Mouse (Mus musculus) MEL (cell line): ENCODE results near the gene Wdr81. TPM values are rescaled to one million over a fixed set of nuclear protein-coding genes. Genes with fewer than 3 reads are reported as not detected.

Experiments used
- DNase-seq: peaks from one replicate; pipeline ENCODE4 v3.0.0; 2011; ENCODE audit warnings: low read depth, low spot score
- H3K27ac ChIP-seq: 2 replicates; pipeline ENCODE4 v1.5.1; 2012; ENCODE audit warnings: low read depth, mild to moderate bottlenecking, control low read depth, low read length, moderate library complexity; ENCODE audit not compliant: control insufficient read depth
- H3K27me3 ChIP-seq, 2 experiments: fragments of 150-350 bp in 1 of 2; sonication (generic) in 1 of 2; 2 replicates each; pipeline ENCODE4 v1.6.1; 2012; ENCODE audit warnings: low read length in 2 of 2, mild to moderate bottlenecking in 2 of 2, improper control_type of control experiment in 1 of 2, moderate library complexity in 1 of 2; ENCODE audit not compliant: insufficient read depth in 2 of 2, control insufficient read depth in 1 of 2
- H3K36me3 ChIP-seq, 2 experiments: 2 replicates each; pipeline ENCODE4 v1.6.1; 2012 to 2014; ENCODE audit warnings: low read length in 2 of 2, improper control_type of control experiment in 1 of 2, inconsistent platforms in 1 of 2, mild to moderate bottlenecking in 1 of 2; ENCODE audit not compliant: insufficient read depth in 2 of 2, control insufficient read depth in 1 of 2
- H3K4me1 ChIP-seq, 2 experiments: fragments of 150-350 bp in 1 of 2; sonication (generic) in 1 of 2; 2 replicates each; pipeline ENCODE4 v1.6.1; 2012; ENCODE audit warnings: low read length in 2 of 2, improper control_type of control experiment in 1 of 2, mild to moderate bottlenecking in 1 of 2; ENCODE audit not compliant: insufficient read depth in 2 of 2, control insufficient read depth in 1 of 2
- H3K4me3 ChIP-seq, 2 experiments: fragments of 150-350 bp in 1 of 2; sonication (generic) in 1 of 2; 2 replicates each; pipeline ENCODE4 v1.5.1; 2012; ENCODE audit warnings: low read depth in 2 of 2, low read length in 2 of 2, mild to moderate bottlenecking in 2 of 2, moderate library complexity in 2 of 2, control low read depth in 1 of 2, improper control_type of control experiment in 1 of 2; ENCODE audit not compliant: control insufficient read depth in 1 of 2, insufficient read depth in 1 of 2
- H3K79me2 ChIP-seq: 2 replicates; pipeline ENCODE4 v1.6.1; 2012; ENCODE audit warnings: mild to moderate bottlenecking, low read length, moderate library complexity; ENCODE audit not compliant: control insufficient read depth, poor library complexity, insufficient read depth
- H3K9ac ChIP-seq: 2 replicates; pipeline ENCODE4 v1.6.1; 2012; ENCODE audit warnings: low read depth, mild to moderate bottlenecking, control low read depth, low read length, moderate library complexity; ENCODE audit not compliant: control insufficient read depth, poor library complexity, severe bottlenecking
- H3K9me3 ChIP-seq: fragments of 150-350 bp; sonication (generic); replicated peaks from 2 replicates; pipeline ENCODE4 v1.6.1; 2012; ENCODE audit warnings: mild to moderate bottlenecking, low read length, improper control_type of control experiment, moderate library complexity; ENCODE audit not compliant: insufficient read depth
- BHLHE40 ChIP-seq: IDR thresholded peaks from 2 replicates; pipeline ENCODE4 v1.6.1; 2012; ENCODE audit warnings: low read depth, mild to moderate bottlenecking, inconsistent platforms, low read length, improper control_type of control experiment, borderline replicate concordance
- CTCF ChIP-seq, 3 experiments: IDR thresholded peaks in 2 of 3; conservative IDR thresholded peaks in 1 of 3; 2 replicates each; pipeline ENCODE4 v1.5.1; 2011 to 2012; ENCODE audit warnings: low read length in 3 of 3, low read depth in 2 of 3, mild to moderate bottlenecking in 2 of 3, improper control_type of control experiment in 1 of 3, inconsistent platforms in 1 of 3, mixed read lengths in 1 of 3, moderate library complexity in 1 of 3; ENCODE audit not compliant: control insufficient read depth in 1 of 3, insufficient read depth in 1 of 3, poor library complexity in 1 of 3, severe bottlenecking in 1 of 3
- E2F4 ChIP-seq: IDR thresholded peaks from 2 replicates; pipeline ENCODE4 v1.6.1; 2011; ENCODE audit warnings: low read depth, low read length, improper control_type of control experiment, borderline replicate concordance
- EP300 ChIP-seq, 2 experiments: IDR thresholded peaks; 2 replicates each; pipeline ENCODE4 v1.6.1; 2011; ENCODE audit warnings: improper control_type of control experiment in 2 of 2, low read length in 2 of 2, low read depth in 1 of 2, mild to moderate bottlenecking in 1 of 2
- GATA1 ChIP-seq: IDR thresholded peaks from 2 replicates; pipeline ENCODE4 v1.6.1; 2011; ENCODE audit warnings: low read depth, low read length, improper control_type of control experiment
- HCFC1 ChIP-seq: IDR thresholded peaks from 2 replicates; pipeline ENCODE4 v1.6.1; 2012; ENCODE audit warnings: low read depth, mild to moderate bottlenecking, inconsistent platforms, low read length, improper control_type of control experiment, moderate library complexity
- JUND ChIP-seq: IDR thresholded peaks from 2 replicates; pipeline ENCODE4 v1.6.1; 2011; ENCODE audit warnings: low read depth, mild to moderate bottlenecking, improper control_type of control experiment, low read length
- MAX ChIP-seq: IDR thresholded peaks from 2 replicates; pipeline ENCODE4 v1.6.1; 2011; ENCODE audit warnings: low read length, improper control_type of control experiment
- MAZ ChIP-seq: IDR thresholded peaks from 2 replicates; pipeline ENCODE4 v1.6.1; 2012; ENCODE audit warnings: low read depth, mild to moderate bottlenecking, inconsistent platforms, low read length, improper control_type of control experiment
- MXI1 ChIP-seq: IDR thresholded peaks from 2 replicates; pipeline ENCODE4 v1.6.1; 2011; ENCODE audit warnings: mild to moderate bottlenecking, low read depth, low read length, improper control_type of control experiment
- MYC ChIP-seq: IDR thresholded peaks from 2 replicates; pipeline ENCODE4 v1.6.1; 2011; ENCODE audit warnings: low read depth, mild to moderate bottlenecking, low read length, improper control_type of control experiment, moderate library complexity
- NRF1 ChIP-seq: IDR thresholded peaks from 2 replicates; pipeline ENCODE4 v1.6.1; 2014; ENCODE audit warnings: low read depth, mild to moderate bottlenecking, inconsistent platforms, low read length, improper control_type of control experiment, moderate library complexity; ENCODE audit not compliant: poor library complexity, insufficient read depth, severe bottlenecking
- POLR2A ChIP-seq, 2 experiments: IDR thresholded peaks; 2 replicates each; pipeline ENCODE4 v1.6.1; 2011 to 2012; ENCODE audit warnings: low read length in 2 of 2, mild to moderate bottlenecking in 2 of 2, control low read depth in 1 of 2, improper control_type of control experiment in 1 of 2, low read depth in 1 of 2, moderate library complexity in 1 of 2; ENCODE audit not compliant: control insufficient read depth in 1 of 2, insufficient read depth in 1 of 2, poor library complexity in 1 of 2
- POLR2AphosphoS2 ChIP-seq: IDR thresholded peaks from 2 replicates; pipeline ENCODE4 v1.6.1; 2011; ENCODE audit warnings: low read length, improper control_type of control experiment
- RCOR1 ChIP-seq: IDR thresholded peaks from 2 replicates; pipeline ENCODE4 v1.6.1; 2012; ENCODE audit warnings: low read depth, mild to moderate bottlenecking, inconsistent platforms, low read length, improper control_type of control experiment
- SIN3A ChIP-seq: IDR thresholded peaks from 2 replicates; pipeline ENCODE4 v1.6.1; 2012; ENCODE audit warnings: low read length, improper control_type of control experiment, inconsistent platforms
- SMC3 ChIP-seq: IDR thresholded peaks from 2 replicates; pipeline ENCODE4 v1.6.1; 2011; ENCODE audit warnings: low read depth, low read length, improper control_type of control experiment
- TAL1 ChIP-seq: IDR thresholded peaks from 2 replicates; pipeline ENCODE4 v1.6.1; 2012; ENCODE audit warnings: mild to moderate bottlenecking, inconsistent platforms, low read length, moderate library complexity, mixed read lengths
- TCF12 ChIP-seq: IDR thresholded peaks from 2 replicates; pipeline ENCODE4 v1.6.1; 2014; ENCODE audit warnings: low read depth, mild to moderate bottlenecking, inconsistent platforms, low read length, improper control_type of control experiment, moderate library complexity
- UBTF ChIP-seq: IDR thresholded peaks from 2 replicates; pipeline ENCODE4 v1.6.1; 2012; ENCODE audit warnings: low read depth, mild to moderate bottlenecking, inconsistent platforms, low read length, improper control_type of control experiment, moderate library complexity, borderline replicate concordance; ENCODE audit not compliant: insufficient read depth
- USF2 ChIP-seq, 2 experiments: IDR thresholded peaks; 2 replicates each; pipeline ENCODE4 v1.6.1; 2011 to 2012; ENCODE audit warnings: improper control_type of control experiment in 2 of 2, low read length in 2 of 2, borderline replicate concordance in 1 of 2, inconsistent platforms in 1 of 2, low read depth in 1 of 2, mild to moderate bottlenecking in 1 of 2; ENCODE audit not compliant: insufficient read depth in 1 of 2
- ZMIZ1 ChIP-seq: IDR thresholded peaks from 2 replicates; pipeline ENCODE4 v1.6.1; 2012; ENCODE audit warnings: low read depth, mild to moderate bottlenecking, inconsistent platforms, low read length, improper control_type of control experiment, moderate library complexity
- ZNF384 ChIP-seq: IDR thresholded peaks from 2 replicates; pipeline ENCODE4 v1.6.1; 2012; ENCODE audit warnings: low read depth, mild to moderate bottlenecking, inconsistent platforms, low read length, improper control_type of control experiment
- polyA plus RNA-seq, 2 experiments: library from polyadenylated mRNA; stranded (reverse) in 1 of 2; unstranded in 1 of 2; fragments of >175 nt in 1 of 2; fragments of >200 nt in 1 of 2; gene quantifications; 2 replicates each; pipeline versions ENCODE4 v1.2.1 to v1.2.4; 2012; ENCODE audit warnings: low replicate concordance in 2 of 2, low read depth in 1 of 2; ENCODE audit not compliant: insufficient read length in 2 of 2, insufficient read depth in 1 of 2, missing spikeins in 1 of 2
- total RNA-seq: library from RNA; depleted of rRNA; stranded (reverse); fragments of 300-350 nt; gene quantifications from 2 replicates; pipeline ENCODE4 v1.2.3, GENCODE M21; 2012

Wdr81 gene
- total and polyA plus RNA-seq, 3 experiments, result 7.0 to 13.9 TPM; not detected in 1

DNA sequence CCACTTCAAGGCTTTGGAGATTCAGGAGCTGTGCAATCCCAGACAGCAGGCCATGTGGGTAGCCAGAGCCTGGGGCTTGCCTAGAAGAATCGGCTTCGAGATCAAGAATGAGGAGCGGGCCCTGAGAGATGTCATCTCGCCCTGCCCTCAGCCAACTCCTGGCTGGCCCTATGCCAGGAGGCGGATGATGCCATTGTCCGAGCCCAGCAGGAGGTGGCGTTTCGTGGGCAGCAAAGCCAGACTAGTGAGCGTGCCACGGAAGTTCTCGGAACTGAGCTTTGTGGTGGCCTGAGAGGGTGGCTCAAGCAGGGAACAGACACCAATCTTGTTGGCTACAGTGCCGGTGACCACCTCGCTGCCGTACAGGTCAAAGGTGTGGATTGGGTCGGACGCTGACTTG, 12.9 kb downstream of the Wdr81 start:
- Histone ChIP-seq H3K79me2 (no peaks in the 10 kb centered on the region), H3K27ac (no peak overlapping the region), H3K9me3 (no peaks in the 10 kb centered on the region), H3K9ac (no peak overlapping the region), H3K4me3 (no peak overlapping the region), H3K36me3 (no peaks in the 10 kb centered on the region), H3K4me1 (no peaks in the 10 kb centered on the region), H3K27me3 (no peaks in the 10 kb centered on the region)
- DNase-seq, result no peak
- no peak for TF ChIP-seq SIN3A
- no peak for TF ChIP-seq TAL1
- no peak for TF ChIP-seq USF2 (IDR thresholded peaks at IDR 0.05; ENCODE audit: borderline replicate concordance in 1 of 2, insufficient read depth in 1 of 2, low read depth in 1 of 2, low read length in 2 of 2)
- TF ChIP-seq MAX, result no peak
- TF ChIP-seq UBTF, result no peak
- no peak for TF ChIP-seq GATA1
- no peak for TF ChIP-seq BHLHE40
- TF ChIP-seq ZMIZ1, result no peak
- no peak for TF ChIP-seq EP300 (IDR thresholded peaks at IDR 0.05; ENCODE audit: low read depth in 1 of 2, low read length in 2 of 2)
- no peak for TF ChIP-seq MXI1
- TF ChIP-seq E2F4, result no peak
- no peak for TF ChIP-seq NRF1
- no peak for TF ChIP-seq SMC3

DNA sequence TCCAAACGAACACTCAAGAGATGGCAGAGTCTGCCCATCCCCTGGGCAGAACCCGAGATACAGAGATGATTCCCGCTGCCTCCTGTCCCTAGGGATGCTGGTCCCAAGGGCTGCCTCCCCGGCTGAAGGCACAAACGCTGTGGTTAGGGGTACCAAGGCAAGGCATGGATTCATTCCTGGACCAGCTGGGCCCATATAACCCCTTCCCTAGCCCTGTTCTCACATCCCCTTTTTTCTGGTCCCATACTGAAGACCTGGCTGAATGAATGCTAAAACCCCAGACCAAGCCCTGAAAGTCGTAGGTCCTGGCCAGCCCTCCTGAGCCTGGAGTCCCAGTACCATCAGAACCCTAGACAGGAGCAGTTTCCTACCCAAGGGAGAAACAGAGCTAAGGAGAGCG, 13.5 kb downstream of the Wdr81 start:
- no peak overlapping the region for H3K27ac ChIP-seq
- DNase-seq, result no peak
- TF ChIP-seq BHLHE40 (no peak), SIN3A (no peak), MAZ (no peak), EP300 (IDR thresholded peaks at IDR 0.05; ENCODE audit: low read depth in 1 of 2, low read length in 2 of 2) (no peak), NRF1 (no peak), MYC (no peak), POLR2A (IDR thresholded peaks at IDR 0.05; ENCODE audit: control insufficient read depth in 1 of 2, insufficient read depth in 1 of 2, low read depth in 1 of 2, low read length in 2 of 2, poor library complexity in 1 of 2) (no peak), SMC3 (no peak), POLR2AphosphoS2 (no peak), MXI1 (no peak), CTCF (IDR thresholded peaks at IDR 0.05 in 2 of 3, conservative IDR thresholded peaks at IDR 0.05 in 1 of 3; ENCODE audit: control insufficient read depth in 1 of 3, insufficient read depth in 1 of 3, low read depth in 2 of 3, low read length in 3 of 3, poor library complexity in 1 of 3, severe bottlenecking in 1 of 3) (no peak), USF2 (IDR thresholded peaks at IDR 0.05; ENCODE audit: borderline replicate concordance in 1 of 2, insufficient read depth in 1 of 2, low read depth in 1 of 2, low read length in 2 of 2) (no peak), TCF12 (no peak), TAL1 (no peak), RCOR1 (no peak), HCFC1 (no peak), JUND (no peak), MAX (no peak), ZNF384 (no peak), UBTF (no peak)

More for the DNA sequence above, 13.5 kb downstream of the Wdr81 start:
- no peaks in the 10 kb centered on the region for H3K9me3 ChIP-seq
- H3K4me1 ChIP-seq, result no peaks in the 10 kb centered on the region
- no peaks in the 10 kb centered on the region for H3K36me3 ChIP-seq
- H3K9ac ChIP-seq, result no peak overlapping the region
- H3K79me2 ChIP-seq, result no peaks in the 10 kb centered on the region
- no peak overlapping the region for H3K4me3 ChIP-seq
- no peaks in the 10 kb centered on the region for H3K27me3 ChIP-seq
